Mouse (Mus musculus): ENCODE data around the gene Ddah2.

Ddah2 gene

DNA sequence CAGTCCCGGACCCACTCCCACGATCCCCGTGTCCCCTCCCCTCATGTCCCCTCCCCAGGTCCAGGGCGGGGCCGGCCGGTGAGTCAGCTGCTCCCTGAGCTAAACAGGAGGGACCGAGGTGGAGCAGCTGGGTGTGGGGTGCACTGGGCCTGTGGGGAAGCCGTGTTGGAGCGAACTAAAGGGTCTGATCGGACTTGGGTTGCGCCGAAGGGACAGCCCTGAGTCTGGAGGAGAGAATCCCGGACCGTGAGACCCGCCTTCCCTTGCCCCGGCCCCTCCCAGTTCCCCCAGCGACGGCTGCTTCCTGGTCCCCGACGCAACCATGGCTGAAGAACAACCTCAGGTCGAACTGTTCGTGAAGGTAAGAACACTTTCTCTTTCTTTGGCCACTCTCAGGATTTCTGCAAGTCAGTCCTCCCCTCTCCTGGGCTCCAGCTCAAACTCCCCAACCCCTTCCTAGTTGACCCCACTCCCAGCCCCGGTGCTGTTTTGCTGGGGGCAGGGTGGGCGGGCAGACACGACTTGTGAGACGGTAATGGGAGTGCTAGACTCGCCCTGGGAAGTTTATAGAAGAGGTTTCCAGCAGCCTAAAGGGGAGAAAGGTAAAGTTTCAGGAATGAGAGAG lies 8.6 kb upstream of the Ddah2 start:
- peak; percentile 82 for DNase-seq (ENCODE audit: low read depth, low spot score)

DNA sequence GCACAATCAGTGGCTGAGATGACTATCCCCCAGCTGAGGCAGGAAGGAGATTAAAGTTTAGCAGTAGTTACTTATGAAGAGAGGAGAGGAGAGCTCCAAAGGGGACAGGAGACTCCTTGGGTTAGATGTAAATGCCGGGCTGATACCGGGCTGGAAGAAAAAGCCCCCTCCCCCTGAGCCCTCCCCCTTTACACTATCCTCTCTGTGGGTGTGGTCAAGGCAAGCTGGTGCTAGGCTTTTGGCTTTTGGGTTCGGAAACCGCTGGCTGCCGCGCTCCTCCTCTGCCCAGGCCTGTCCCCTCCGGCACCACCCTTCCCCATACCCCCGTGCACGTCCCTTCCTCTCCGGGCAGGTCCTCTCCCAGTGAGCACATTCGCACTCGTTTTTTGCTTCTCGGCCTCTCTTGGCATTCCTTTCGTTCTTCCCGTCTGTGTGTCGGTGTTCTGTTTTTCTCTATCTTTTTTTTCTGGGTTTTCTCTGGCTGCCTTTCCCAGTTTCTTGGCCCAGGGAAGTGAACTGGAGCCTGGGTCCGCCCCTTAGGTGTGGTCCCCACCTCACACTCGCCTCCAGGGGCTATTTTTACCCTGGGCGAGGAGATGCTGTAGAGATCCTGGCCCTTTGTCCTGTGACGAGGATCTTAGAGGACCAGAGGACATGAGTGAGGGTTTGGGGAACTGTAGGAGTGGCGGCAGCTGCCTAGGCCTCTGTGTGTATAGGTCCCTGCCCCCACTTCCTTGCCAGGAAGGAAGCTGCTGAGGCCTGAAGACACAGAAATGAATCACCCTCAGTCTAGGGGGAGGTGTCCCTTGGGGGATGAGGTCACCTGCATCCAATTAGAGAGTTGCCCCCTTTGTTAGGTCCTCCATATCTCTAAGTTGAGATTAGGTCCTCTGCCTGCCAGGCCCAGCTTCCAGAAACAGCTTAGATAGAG lies 7.4 kb upstream of the Ddah2 start:
- peak; percentile 83 for DNase-seq (ENCODE audit: low read depth, low spot score)

DNA sequence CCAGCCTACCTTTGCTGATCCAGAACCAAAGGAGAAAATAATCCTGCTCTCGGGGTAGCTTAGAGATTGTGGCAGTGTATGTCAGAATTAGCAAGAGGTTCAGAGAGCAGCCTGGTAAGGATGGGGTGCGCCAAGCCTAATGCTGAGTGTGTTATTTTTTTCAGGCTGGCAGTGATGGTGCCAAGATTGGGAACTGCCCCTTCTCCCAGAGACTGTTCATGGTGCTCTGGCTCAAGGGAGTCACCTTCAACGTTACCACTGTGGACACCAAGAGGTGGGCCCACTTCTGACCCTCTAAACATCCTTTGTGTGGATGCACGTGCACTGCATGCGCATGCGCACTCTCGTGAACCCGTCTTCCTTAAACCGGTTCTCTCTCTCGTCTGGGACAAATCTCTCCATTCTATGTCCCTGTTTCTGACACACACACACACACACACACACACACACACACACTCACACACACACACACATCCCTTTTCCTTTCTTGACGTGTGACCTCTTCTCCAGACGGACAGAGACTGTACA lies 6.5 kb upstream of the Ddah2 start:
- DNase-seq (ENCODE audit: low read depth, low spot score) = peak; percentile 45

DNA sequence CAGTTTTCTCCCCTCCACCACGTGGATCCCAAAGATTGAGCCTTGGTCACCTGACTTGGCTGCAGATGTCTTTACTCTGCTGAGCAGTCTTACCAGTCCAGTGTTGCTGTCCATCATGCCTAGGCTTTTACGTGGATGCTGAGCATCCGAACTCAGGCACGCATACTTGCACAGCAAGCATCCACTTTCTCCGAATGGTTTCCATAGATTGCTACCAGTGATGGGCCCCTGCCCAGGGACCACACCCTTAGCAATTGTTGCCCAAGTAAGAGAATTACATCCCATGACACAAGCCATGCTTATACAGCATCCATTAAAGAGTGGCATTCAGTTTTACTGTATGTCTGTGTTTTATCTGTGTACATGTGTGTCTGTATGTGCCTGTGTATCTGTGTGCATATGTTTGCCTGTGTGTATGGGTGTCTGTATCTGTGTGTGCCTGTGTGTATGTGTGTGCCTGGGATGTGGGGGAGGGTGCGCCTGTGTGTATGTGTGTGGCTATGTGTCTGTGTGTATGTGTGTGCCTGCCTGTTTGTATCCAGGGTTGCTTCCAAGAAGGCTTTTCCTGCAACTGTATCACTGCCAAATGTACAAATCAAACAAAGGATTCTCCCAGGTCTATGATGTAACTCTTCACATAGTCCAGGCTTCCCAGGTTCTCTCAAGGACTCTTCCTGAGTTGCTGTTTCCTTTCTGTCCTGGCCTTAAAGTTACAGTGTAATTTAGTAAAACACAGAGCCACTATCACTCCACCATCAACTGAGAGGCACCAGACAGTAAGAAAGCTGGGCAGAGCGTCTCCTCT lies 2.9 kb upstream of the Ddah2 start:
- DNase-seq (ENCODE audit: low read depth, low spot score) = no peak

DNA sequence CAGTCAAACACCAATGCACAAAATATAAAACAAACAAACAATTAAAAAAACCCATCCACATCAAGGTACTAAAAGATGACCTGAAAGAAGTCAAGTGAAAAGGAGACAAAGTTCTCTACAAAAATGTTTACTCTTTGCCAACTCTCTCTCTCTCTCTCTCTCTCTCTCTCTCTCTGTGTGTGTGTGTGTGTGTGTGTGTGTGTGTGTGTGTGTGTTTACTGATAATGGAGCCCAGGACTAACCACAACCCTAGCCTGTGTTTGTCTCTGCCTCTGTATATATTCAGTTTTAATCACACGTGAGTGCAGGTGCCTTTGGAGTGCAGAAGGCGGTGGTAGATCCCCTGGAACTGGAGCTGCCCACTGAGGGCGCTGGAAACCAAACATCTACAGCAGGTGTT lies 1.7 kb upstream of the Ddah2 start:
- DNase-seq (ENCODE audit: low read depth, low spot score) = no peak

DNA sequence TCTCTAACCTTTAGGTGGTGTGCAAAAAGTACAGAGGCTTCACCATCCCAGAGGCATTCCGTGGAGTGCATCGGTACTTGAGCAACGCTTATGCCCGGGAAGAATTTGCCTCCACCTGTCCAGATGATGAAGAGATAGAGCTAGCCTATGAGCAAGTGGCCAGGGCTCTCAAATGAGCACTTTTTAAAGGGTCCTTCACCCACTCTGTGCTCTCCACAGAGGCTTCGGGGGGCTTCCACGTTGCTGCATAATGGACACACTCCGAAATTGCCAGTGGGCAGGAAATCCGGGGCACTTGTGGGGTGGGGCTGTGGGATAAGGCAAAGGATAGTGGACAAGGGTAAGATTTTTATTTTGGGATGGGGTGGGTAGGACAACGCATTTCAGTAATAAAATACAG lies 519 bp upstream of the Ddah2 start:
- no peak for DNase-seq (ENCODE audit: low read depth, low spot score)

DNA sequence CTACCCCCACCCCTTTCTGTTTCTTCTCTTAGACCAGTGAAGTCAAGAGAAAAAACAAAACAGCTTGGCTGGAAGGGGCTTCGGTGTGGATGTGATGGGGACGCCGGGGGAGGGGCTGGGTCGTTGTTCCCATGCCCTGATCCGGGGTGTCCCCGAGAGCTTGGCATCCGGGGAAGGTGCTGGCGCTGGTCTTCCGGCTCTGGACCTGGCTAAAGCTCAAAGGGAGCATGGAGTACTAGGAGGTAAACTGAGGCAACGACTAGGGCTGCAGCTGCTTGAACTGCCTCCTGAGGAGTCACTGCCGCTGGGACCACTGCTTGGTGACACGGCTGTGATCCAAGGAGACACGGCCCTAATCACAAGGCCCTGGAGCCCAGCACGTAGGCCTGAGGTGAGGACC lies 1.2 kb downstream of the Ddah2 start:
- no peak for DNase-seq (ENCODE audit: low read depth, low spot score)

DNA sequence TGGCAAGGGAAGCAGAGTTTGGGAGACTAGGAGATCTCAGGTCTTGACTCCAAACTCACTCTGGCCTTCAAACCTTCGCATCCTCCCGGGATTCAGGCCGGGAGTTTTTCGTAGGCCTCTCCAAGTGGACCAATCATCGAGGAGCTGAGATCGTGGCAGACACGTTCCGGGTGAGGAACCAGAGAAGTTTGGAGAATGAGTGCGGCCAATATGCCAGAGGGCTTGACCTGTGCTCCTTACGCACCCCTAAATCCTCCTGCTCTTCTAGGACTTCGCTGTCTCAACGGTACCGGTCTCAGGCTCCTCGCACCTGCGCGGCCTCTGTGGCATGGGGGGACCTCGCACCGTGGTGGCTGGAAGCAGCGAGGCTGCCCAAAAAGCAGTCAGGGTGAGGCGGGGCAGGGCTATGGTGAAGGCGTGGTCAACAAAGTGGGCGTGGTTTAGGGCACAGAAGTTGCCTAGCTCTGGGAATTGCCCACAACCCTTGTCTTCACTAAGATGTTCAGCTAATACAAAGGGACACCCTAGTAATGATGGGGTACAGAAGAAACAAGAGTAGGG lies 2.0 kb downstream of the Ddah2 start:
- peak; percentile 76 for DNase-seq (ENCODE audit: low read depth, low spot score)

DNA sequence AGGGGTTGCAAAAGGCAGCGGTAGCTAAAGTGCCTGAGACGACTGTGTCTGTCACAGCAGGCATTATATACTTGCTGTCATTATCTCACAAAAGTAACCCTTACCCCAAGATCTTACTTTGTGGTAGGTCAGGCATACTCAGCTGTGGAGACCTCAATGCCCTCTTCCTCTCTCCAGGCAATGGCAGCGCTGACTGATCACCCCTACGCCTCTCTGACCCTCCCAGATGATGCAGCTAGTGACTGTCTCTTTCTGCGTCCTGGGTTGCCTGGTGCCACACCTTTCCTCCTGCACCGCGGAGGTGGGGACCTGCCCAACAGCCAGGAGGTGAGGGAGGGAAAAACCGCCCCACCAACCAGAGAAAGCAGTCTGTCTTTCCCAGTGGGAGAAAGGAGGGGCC lies 2.5 kb downstream of the Ddah2 start:
- no peak for DNase-seq (ENCODE audit: low read depth, low spot score)

DNA sequence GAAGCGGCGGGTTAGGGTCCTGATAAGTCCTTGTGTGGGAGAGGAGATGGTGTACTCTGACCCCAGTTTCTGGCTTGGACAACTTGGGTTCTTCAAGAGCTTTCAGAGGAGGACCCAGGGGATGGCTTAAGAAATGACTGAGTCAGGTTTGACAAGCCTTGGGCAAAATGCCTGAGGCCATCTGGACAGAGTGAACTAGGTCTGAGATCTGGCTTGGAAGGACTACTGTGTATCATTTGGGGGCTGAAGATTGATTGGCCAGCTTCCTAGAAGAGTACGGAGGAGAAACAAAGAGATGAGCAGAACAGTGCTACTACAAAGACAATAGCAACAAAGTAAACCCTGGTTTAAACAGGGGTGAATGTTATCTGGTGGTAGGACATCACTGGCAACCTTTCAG lies 4.6 kb downstream of the Ddah2 start:
- DNase-seq (ENCODE audit: low read depth, low spot score) = no peak

DNA sequence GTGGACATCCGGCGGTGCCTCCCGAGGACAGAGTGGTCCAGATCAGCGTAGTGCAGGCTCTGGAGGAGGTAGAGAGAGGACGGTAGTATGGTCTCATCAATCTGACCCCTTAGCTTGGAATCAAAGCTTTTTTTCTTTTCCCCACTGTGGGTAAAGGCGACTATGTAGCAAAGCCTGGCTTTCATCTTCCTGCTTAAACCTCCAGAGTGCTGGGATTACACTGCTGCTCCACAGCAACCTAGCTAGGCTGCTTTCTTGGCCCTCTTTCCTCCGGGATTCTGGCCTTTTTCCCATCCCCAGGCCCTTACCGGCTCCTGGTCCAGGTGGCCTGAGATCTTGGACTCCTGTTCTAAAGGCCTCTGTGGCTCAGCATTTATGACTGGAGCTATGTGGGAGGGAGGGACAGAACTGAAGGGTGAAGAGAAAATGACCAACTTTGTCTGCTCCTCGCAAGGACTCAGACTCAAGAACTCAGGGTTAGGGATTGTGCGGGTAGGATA lies 5.6 kb downstream of the Ddah2 start:
- no peak for DNase-seq (ENCODE audit: low read depth, low spot score)

DNA sequence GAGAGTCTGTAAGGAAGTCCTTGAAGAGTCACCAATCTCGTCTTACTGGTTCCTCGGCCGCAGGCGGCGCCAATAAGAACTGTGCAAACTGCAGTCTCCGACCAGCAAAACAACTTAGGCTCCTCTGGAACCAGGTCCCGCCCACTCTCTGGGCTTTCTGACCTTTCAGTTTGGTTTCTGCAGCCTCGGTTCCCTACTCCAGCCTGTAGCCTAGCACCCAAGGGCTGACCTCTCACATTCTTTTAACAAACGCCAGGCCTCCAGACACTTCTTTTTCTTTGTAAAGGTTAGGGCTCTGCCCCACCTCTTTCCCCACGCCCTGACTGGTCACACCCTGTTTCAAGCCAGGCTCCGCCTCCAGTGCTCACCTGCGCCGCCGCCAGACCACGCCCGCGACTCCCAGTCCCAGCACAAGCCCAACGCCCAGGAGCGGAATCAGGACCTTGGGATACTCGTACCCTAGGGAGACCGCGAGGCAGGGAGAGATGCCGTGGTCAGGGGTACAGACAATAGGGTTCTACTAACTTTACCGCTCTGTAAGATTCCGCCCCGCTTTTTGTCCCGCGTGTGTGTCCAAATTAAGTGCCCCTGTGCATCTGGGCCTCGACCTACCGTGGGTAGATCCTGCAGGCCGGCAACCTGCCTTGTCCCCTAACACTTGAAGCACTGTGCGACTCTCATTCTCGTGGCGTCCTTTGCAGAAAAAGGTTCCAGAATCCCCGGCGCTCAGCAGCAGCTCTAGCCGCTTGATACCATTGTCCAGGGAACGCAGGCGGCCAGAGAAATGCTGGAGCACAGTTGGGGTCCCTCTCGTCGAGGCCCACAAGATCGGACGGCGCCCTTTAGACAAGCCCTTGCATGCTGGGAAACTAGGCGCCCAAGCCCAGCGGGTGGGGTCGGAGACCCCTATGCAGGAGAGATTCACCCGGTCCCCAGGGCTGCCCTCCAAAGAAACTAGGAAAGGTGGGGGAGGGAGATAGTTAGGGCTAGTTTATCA lies 6.4 kb downstream of the Ddah2 start, which contains the start of gene Ly6g6c:
Gene Ly6g6c (plus strand): TSS at position 438 of the 997 bp plus-strand sequence.
- peak; percentile 92 for DNase-seq (ENCODE audit: low read depth, low spot score)

DNA sequence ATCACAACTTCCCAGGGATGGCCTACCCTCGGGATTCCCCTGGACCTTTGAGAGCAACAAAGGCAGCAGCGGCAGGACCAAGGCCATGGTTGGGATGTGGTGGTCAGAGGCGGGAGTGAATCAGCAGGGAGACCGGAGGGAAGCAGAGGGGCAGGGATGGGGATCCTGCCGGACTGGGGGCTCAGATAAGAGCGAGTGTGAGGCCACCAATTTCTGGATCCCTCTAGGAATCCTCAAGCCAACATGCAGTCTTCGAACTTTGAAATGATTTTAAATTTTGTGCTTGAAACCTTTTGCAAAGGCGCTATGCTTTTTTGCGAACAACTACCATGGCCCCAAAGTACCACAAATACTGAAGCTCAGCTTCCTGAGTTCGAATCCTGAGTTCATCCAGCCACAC lies 7.2 kb downstream of the Ddah2 start, which contains the start of gene Mpig6b:
Gene Mpig6b (minus strand): TSS at position 101 of the 400 bp plus-strand sequence.
- no peak for DNase-seq (ENCODE audit: low read depth, low spot score)

DNA sequence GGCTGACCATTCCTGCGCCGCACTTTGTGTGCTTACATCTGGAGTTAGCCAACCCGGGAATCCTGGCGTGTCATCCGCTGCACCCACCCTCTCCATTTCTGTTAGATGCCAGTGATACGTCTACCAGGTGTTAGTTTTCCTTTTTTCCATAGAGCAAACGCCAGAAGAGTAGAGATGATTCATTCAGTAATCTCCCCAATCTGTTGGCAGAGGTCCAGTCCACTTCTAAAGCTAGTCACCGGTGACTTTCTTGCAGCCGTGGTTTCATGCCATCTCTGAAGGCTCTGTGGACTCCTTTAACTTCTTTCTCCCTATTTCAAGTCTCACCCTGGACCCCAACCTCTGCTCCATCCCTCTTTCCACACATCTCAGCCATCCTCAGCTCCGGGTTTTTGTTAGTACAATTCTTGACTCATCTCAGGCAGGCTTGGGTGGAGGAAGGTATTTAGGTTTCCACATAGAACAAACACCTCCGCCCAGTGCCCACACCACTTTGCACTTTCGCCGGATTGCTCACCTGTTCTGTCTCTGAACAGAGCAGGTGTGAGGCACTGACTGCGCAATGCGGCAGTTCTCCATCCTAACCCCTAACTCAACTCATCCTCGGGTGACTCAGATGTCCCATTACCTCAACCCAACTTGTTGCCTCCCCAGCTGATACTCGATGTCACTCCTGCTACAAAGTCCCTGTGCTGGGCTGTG lies 9.5 kb downstream of the Ddah2 start:
- DNase-seq (ENCODE audit: low read depth, low spot score) = no peak

DNA sequence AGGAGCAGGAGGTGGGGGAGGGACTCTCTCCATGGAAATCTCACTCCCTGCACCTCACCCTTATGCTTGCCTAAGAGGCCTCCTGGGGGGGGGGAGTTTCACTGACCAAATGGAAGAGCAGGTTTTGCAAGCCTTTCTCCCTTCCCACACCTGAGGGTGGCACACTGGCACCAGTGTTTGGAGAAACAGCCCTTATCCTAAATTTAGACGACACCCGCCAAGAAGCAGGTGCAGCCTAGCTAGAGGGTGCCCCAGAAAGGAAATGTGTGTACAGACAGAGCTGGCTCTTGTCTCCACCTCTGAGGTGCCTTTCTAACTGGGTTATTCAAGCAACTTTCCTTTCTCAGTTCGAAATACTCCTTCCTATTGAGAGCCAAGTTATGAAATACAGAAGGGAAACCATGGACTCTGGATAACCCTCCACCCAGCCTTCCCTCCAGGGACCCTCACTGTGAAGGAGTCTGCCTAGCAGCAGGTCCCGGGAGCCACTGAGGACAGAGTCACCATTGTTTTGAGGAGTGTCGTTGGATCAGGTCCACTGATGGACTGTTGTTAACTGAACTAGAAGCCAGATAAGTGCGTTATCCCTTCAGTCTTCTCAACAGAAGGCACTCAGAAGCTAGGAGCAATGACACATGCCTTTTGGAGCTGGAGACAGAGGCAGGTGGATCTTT lies 11.9 kb downstream of the Ddah2 start:
- no peak for DNase-seq (ENCODE audit: low read depth, low spot score)

DNA sequence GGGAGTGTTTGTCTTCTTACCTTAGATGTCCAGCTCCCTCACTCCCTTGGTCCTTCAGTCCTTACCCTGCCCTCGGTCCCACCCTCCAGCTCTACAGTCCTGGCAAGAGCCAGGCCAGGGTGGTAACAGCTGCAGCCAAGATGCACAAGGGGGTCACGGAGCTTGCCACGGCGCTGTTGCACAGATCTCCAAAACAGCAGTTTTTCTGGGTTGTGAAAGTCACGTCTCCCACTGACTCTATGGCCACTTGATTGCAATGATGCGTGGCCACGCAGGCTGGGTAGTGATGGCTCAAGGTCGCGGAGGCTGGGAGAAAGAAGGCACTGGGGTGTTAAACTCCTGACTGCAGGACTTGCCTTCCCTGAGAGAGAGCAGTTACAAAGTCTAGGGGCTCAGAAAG lies 12.6 kb downstream of the Ddah2 start:
- no peak for DNase-seq (ENCODE audit: low read depth, low spot score)

DNA sequence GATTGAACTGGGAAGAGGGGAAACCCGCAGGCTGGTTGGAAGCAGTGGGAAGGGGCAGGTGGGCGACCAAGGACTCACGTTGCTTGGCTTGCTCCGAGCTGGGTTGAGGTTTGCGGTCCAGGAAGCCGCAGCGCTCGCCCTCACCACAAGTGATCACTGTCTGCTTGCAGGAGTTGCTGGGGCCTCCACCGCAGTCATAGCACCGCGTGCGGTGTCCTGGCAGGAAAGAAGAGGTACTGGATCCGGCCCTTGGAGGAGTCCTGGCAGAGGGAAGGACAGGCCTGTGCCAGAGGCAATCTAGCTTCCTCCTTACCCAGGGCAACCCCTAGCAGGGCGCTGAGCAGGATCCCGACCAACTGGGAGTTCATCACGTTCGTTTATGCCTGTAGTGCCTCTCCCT lies 15.3 kb downstream of the Ddah2 start:
- DNase-seq (ENCODE audit: low read depth, low spot score) = no peak

DNA sequence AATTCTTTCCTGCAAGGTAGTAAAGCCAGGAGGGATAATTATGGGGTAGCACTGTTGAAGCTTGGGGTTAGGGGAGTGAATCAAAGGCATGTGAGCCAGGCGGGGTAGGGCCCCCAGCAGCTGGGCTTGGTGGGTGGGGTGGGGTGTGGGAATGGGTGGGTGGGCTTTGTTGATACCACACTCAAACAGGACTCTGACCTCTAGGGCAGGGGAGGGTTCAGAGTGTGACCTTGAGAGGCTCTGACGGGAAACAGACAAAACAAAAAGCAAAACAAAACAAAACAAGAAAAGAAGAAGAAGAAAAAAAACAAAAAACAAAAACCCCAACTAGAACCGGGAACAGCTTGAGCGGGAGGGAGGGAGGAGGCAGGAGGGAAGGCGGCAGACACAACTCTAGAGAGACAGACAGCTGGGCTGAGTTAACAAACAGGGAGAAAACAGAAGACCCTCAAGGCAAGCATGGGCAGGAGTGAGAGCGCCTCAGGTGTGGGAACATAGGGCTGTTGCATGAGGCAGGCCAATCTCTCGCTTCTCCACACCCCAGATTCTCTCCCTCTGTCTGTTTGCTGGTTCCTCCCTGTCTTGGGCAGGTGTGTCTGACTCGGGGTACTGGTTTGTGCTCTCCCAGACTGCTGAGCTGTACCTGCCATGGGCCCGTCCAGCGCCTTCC lies 17.8 kb downstream of the Ddah2 start, which contains the start of gene Ly6g6e:
Gene Ly6g6e (plus strand): TSS at position 396 of the 670 bp plus-strand sequence.
- DNase-seq (ENCODE audit: low read depth, low spot score) = peak; percentile 64

Measured in ZHBTc4 (cell line).